Mouse (Mus musculus): ENCODE results near the gene Col20a1. TPM values are rescaled to one million over a fixed set of nuclear protein-coding genes. Genes with fewer than 3 reads are reported as not detected.

Col20a1 gene
- polyA plus RNA-seq, 1 experiment from 2014 or later, result 0.35 TPM

DNA sequence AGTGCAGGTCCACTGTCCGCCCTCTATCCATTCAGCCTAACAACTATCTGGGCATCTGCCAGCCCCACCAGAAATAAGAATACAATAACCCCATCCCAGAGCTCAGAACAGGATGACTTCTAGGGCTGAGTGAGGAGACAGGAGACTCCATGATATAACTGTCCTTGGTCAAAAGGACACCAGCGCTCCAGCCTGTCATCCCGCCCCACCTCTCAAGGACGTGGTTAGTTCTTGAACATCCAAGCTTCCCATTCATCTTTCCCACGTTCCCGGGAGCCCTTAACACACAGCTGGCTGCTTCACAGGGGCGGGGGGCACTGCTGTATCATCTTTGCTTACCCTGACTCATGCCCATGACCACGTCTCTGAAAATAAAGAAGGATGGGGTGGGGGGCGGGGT, 62.7 kb downstream of the Col20a1 start:
- DNase-seq (ENCODE audit: low spot score), result no peak
- 86% methylated on average over 9 of the region's 9 CpGs for WGBS

DNA sequence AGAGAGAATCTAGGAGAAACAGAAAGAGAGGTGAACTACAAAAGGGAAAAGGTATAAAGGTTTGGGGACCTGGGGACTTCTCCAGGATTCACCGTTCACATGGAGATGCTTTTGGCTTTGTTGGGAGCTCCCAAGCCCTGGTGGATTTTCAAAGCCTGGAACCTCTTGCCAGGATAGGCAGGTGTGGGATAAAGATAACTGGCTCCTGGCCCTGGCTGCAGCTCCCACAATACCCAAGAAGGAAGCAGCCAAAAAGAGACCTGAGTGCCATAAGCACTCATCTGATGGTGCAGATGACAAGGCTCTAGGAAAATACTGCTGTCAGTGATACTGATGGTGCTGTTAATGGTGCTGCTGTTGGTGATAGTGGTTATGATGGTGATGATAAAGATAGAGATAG, 65.8 kb downstream of the Col20a1 start:
- Histone ChIP-seq H3K36me3 (no peaks in the 10 kb centered on the region), H3K4me3 (no peak overlapping the region), H3K27me3 (ENCODE audit: insufficient read depth, poor library complexity, severe bottlenecking) (no peaks in the 10 kb centered on the region; the same call in 1 of the 2 replicates), H3K9me3 (no peaks in the 10 kb centered on the region), H3K4me1 (replicated peaks) (peaks cover 24% of the 10 kb centered on the region), H3K27ac (no peak overlapping the region)
- 83% methylated on average over 1 of the region's 1 CpGs for WGBS
- DNase-seq (ENCODE audit: low spot score), result no peak

More for the DNA sequence above, 62.7 kb downstream of the Col20a1 start:
- Histone ChIP-seq H3K27ac (no peak overlapping the region), H3K4me1 (replicated peaks) (peaks cover 31% of the 10 kb centered on the region), H3K36me3 (no peaks in the 10 kb centered on the region), H3K4me3 (no peak overlapping the region), H3K9me3 (no peaks in the 10 kb centered on the region), H3K27me3 (ENCODE audit: insufficient read depth, poor library complexity, severe bottlenecking) (no peaks in the 10 kb centered on the region; the same call in 1 of the 2 replicates)

GRCm38 (mm10) chr2:181057341-181057740, 71.0 kb downstream of the Col20a1 start:
- Histone ChIP-seq H3K27ac (peak overlapping the region; percentile 24; the same call in 1 of the 2 replicates), H3K4me3 (no peak overlapping the region), H3K27me3 (ENCODE audit: insufficient read depth, poor library complexity, severe bottlenecking) (peaks cover 6% of the 10 kb centered on the region; the same call in 1 of the 2 replicates), H3K9me3 (no peaks in the 10 kb centered on the region), H3K4me1 (replicated peaks) (peaks cover 23% of the 10 kb centered on the region), H3K36me3 (no peaks in the 10 kb centered on the region)
- 46% methylated on average over 8 of the region's 8 CpGs for WGBS
- DNase-seq (ENCODE audit: low spot score), result peak; percentile 25

GRCm38 (mm10) chr2:181058193-181058592, 71.9 kb downstream of the Col20a1 start:
- 56% methylated on average over 3 of the region's 3 CpGs for WGBS
- no peaks in the 10 kb centered on the region for H3K36me3 ChIP-seq
- no peak for DNase-seq (ENCODE audit: low spot score)
- peak overlapping the region; percentile 74 for H3K27ac ChIP-seq
- H3K27me3 ChIP-seq (ENCODE audit: insufficient read depth, poor library complexity, severe bottlenecking), result peaks cover 6% of the 10 kb centered on the region; the same call in 1 of the 2 replicates
- no peak overlapping the region for H3K4me3 ChIP-seq
- H3K9me3 ChIP-seq, result no peaks in the 10 kb centered on the region
- peaks cover 23% of the 10 kb centered on the region for H3K4me1 ChIP-seq (replicated peaks)

GRCm38 (mm10) chr2:181060127-181060526, 73.8 kb downstream of the Col20a1 start:
- Histone ChIP-seq H3K4me1 (replicated peaks) (peaks cover 23% of the 10 kb centered on the region), H3K9me3 (no peaks in the 10 kb centered on the region), H3K27me3 (ENCODE audit: insufficient read depth, poor library complexity, severe bottlenecking) (peaks cover 6% of the 10 kb centered on the region; the same call in 1 of the 2 replicates), H3K36me3 (no peaks in the 10 kb centered on the region), H3K4me3 (no peak overlapping the region), H3K27ac (no peak overlapping the region)
- DNase-seq (ENCODE audit: low spot score), result peak; percentile 82
- WGBS, result 20% methylated on average over 5 of the region's 5 CpGs

DNA sequence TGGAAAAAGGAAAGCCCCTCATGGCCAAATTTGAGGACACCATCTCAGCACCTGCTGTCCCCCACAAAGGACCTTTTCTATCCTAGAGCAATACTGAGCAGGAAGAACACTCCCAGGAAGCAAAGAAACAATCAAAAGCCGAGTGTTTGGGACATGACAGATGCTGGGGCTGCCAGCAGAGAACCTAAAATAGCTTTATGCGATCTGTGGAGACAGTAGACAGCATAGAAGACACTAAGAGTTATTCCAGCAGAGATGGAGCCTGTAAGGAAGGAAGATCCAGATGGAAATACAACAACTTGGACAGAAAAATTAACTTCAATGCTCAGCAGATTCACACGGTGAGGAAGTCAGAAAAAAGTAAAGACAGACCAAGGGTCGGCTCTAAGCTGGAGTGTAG, 79.5 kb downstream of the Col20a1 start:
- Histone ChIP-seq H3K9me3 (no peaks in the 10 kb centered on the region), H3K27me3 (ENCODE audit: insufficient read depth, poor library complexity, severe bottlenecking) (no peaks in the 10 kb centered on the region; the same call in 1 of the 2 replicates), H3K4me1 (replicated peaks) (no peaks in the 10 kb centered on the region), H3K27ac (no peak overlapping the region), H3K4me3 (no peak overlapping the region), H3K36me3 (no peaks in the 10 kb centered on the region)
- DNase-seq (ENCODE audit: low spot score), result no peak
- 65% methylated on average over 4 of the region's 4 CpGs for WGBS

Other genes starting within 250 kb of the Col20a1 start
- 5.0 and 6.1 TPM in 2 replicates for gene Bhlhe23, start 209.6 kb upstream of the Col20a1 start, polyA plus RNA-seq (2016; fragmentation: Nextera tagmentation; extraction: Ambion mirVana)
- gene Ythdf1, start 65.6 kb upstream of the Col20a1 start, polyA plus RNA-seq (2016; fragmentation: Nextera tagmentation; extraction: Ambion mirVana), result 62.0 and 67.1 TPM in 2 replicates
- 0.52 and 1.3 TPM in 2 replicates for gene Birc7, start 57.5 kb upstream of the Col20a1 start, polyA plus RNA-seq (2016; fragmentation: Nextera tagmentation; extraction: Ambion mirVana)
- 79.3 and 108 TPM in 2 replicates for gene Nkain4, start 31.8 kb upstream of the Col20a1 start, polyA plus RNA-seq (2016; fragmentation: Nextera tagmentation; extraction: Ambion mirVana)
- gene Arfgap1, start 19.3 kb upstream of the Col20a1 start, polyA plus RNA-seq (2016; fragmentation: Nextera tagmentation; extraction: Ambion mirVana), result 85.4 and 89.4 TPM in 2 replicates
- 23.7 and 44.1 TPM in 2 replicates for gene Chrna4, start 57.0 kb downstream of the Col20a1 start, polyA plus RNA-seq (2016; fragmentation: Nextera tagmentation; extraction: Ambion mirVana)
- gene Kcnq2, start 148.8 kb downstream of the Col20a1 start, polyA plus RNA-seq (2016; fragmentation: Nextera tagmentation; extraction: Ambion mirVana), result 5.4 and 15.5 TPM in 2 replicates
- 0.47 TPM in 1 of 2 replicates, not detected in the other for gene Eef1a2, start 170.5 kb downstream of the Col20a1 start, polyA plus RNA-seq (2016; fragmentation: Nextera tagmentation; extraction: Ambion mirVana)
- gene Ppdpf, start 200.7 kb downstream of the Col20a1 start, polyA plus RNA-seq (2016; fragmentation: Nextera tagmentation; extraction: Ambion mirVana), result 324 and 415 TPM in 2 replicates
- gene Ptk6, start 216.3 kb downstream of the Col20a1 start, polyA plus RNA-seq (2016; fragmentation: Nextera tagmentation; extraction: Ambion mirVana), result not detected in 2 replicates
- 0.07 TPM in 1 of 2 replicates, not detected in the other for gene Srms, start 226.7 kb downstream of the Col20a1 start, polyA plus RNA-seq (2016; fragmentation: Nextera tagmentation; extraction: Ambion mirVana)
- gene Fndc11, start 233.5 kb downstream of the Col20a1 start, polyA plus RNA-seq (2016; fragmentation: Nextera tagmentation; extraction: Ambion mirVana), result 0.26 and 0.32 TPM in 2 replicates